Mouse (Mus musculus): ENCODE results near the gene Ttc41.
"Not testable (repeated sequence)": the region's sequence is repeated elsewhere in the genome, so short reads cannot be mapped to it uniquely, and the experiment has no call there.

The Ttc41 gene

DNA sequence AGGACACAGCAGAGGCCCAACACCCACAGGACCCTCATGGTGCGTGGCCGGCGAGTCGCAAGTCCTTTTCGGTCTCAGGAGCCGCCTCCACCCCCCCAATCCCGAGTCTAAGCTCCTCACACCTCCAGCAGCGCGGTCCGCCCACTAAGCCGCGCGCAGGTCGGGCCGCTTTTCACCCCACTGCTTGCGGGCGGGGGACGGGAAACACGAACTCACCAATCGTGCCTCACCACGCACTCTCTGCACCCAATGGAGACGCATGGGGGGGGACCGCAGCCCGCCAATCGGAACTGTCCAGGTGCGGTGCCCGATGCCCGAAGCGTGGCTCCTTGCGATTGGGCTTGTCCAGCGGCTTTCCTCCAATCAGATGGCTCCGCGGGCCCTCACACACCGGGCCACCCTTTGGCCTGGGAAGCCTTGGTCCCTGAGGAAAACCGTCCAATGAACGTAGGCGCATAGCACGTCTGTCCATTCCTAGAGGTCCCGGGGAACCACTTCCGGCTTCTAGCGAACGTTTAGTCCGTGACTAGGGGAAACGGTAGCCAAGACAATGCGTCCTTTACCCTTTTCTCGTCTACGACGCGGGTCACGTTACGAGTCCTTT, at the start of gene Ttc41, which contains the start of gene Hsp90b1:
Ttc41 (plus strand) TSS at position 494 of the 604 bp plus-strand sequence.
Hsp90b1 (minus strand) TSS at position 192 of the 604 bp plus-strand sequence.
- peak; percentile 93 for ATAC-seq (ENCODE audit: insufficient number of reproducible peaks, low FRiP score, low TSS enrichment)

GRCm38 (mm10) chr10:86670550-86670949, 35.1 kb upstream of the Ttc41 start:
- not testable (repeated sequence) for ATAC-seq (ENCODE audit: insufficient number of reproducible peaks, low FRiP score, low TSS enrichment)

- ATAC-seq (ENCODE audit: insufficient number of reproducible peaks, low FRiP score, low TSS enrichment), result not testable (repeated sequence)
These were observed 20.8 kb upstream of the Ttc41 start for GRCm38 (mm10) chr10:86684797-86685178.

GRCm38 (mm10) chr10:86685179-86686016, 20.2 kb upstream of the Ttc41 start:
- ATAC-seq (ENCODE audit: insufficient number of reproducible peaks, low FRiP score, low TSS enrichment), result peak; percentile 96

- not testable (repeated sequence) for ATAC-seq (ENCODE audit: insufficient number of reproducible peaks, low FRiP score, low TSS enrichment)
These were observed 19.6 kb upstream of the Ttc41 start for GRCm38 (mm10) chr10:86686017-86686360.

GRCm38 (mm10) chr10:86700251-86700650, 5.4 kb upstream of the Ttc41 start:
- no peak for ATAC-seq (ENCODE audit: insufficient number of reproducible peaks, low FRiP score, low TSS enrichment)

DNA sequence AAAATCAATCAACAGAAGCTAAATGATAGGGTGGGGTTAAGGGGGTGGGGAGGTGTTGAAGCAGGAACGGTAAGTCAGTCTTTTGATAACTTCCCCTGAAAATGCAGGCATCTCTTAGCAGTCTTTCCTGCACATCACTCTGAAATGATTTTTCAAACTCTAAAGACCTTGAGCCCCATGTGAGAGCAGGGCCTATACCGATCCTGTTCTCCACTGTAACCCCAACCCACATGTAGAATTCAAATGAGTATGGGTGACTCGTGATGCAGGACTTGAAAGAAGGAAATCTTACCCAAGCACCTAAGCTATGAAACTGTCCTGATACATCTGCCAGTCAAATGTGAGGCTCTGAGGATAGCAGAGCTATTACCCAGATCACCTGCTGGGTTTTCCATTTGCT, 4.6 kb upstream of the Ttc41 start:
- no peak for ATAC-seq (ENCODE audit: insufficient number of reproducible peaks, low FRiP score, low TSS enrichment)

DNA sequence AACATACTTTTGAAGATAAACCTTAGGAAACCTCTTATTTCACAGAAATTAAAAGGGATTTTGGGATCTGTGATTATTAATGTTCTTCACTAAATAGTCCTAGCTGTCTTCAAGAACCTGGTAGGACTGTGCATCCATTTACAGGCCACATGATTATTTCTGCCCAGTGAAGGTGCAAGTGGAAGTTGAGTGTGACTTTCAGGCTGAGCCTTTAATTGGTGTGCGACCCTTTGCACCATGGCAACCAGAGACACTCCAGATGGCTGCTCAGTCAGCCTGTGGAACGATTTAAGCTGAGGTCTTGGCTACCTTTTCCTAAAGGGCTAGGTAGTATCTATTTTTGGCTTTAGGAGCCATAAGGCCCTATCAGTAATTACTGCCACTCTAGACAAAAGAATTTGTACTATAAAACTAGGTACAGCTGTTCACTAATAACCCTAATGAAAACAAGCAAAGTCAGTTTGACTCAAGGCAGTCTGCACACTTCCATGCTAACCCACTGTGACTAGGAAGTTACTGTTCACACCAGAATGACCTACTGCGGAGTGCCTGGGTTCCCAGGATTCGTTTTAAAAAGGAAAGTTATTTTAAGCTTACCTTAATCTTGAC, 3.2 kb upstream of the Ttc41 start:
- no peak for ATAC-seq (ENCODE audit: insufficient number of reproducible peaks, low FRiP score, low TSS enrichment)

- no peak for ATAC-seq (ENCODE audit: insufficient number of reproducible peaks, low FRiP score, low TSS enrichment)
These were observed 2.2 kb upstream of the Ttc41 start for GRCm38 (mm10) chr10:86703375-86703774.

GRCm38 (mm10) chr10:86704141-86704540, 1.5 kb upstream of the Ttc41 start:
- no peak for ATAC-seq (ENCODE audit: insufficient number of reproducible peaks, low FRiP score, low TSS enrichment)

DNA sequence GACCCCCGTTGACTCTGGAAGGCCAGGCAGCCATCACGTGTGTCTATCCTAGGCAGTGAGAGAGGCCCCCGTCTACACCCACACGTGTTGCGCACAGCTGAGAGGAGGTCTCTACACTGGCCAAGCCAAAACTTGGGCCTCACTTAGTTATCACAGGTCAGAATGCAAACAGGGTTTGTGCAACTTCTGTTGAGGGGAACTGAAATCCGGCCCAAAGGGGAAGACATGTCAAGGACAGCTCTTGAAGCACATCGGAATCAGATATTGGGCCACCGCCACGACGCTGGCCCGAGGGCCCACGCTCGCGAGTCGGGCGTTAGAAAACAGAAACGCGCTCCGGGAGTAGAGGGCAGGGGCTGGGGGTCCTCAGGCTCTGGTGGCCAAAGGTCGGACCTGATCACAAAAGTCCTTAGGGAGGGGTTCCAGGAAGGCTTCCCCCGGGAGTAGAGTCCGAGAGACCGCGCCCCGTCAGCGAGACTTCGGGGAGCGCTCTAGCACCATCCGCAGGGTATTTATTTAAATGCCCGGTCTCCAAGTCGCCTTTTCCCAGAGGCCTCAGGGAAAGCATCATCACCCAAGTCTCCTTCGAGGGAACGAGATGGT, 921 bp upstream of the Ttc41 start:
- ATAC-seq (ENCODE audit: insufficient number of reproducible peaks, low FRiP score, low TSS enrichment), result no peak

DNA sequence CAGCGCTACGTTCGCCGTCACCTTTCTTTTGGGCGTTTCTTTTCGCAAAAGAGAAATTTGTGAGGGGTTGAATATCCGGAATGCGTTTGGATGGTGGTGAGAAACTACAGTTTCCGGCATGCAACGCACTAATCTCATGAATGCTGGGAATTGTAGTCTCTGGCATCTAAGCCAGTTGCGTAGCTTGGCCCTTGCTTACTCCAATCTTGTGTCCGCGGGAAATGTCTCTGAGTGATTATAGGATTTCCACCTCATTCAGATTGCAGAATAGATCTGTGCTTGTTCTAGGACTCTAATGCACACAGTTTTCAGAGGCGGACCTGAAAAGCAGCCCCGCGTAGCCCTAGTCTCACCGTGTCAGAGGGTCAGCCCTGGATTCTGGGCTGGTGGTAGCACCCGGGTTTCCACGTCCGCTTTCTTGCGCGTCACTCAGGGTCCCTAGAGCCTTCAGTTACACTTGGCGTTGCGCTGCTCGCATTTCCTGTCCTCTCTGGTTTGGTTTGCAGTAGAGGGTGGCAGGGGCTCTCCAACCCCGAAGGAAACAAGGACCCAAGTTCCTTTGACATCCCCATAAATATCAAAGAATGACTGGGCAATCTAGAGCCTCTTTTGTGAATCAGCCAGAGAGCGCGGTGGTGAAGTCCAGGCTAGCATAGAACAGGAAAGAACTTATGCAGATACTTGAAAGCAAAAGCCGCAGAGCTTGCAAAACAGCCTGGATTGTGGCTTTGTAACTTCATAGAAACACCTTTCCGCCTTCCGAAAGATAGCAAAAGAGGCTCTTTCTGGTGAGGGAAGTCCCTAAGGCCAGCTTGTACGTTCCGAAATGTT, 526 bp downstream of the Ttc41 start:
- ATAC-seq (ENCODE audit: insufficient number of reproducible peaks, low FRiP score, low TSS enrichment), result peak; percentile 81

DNA sequence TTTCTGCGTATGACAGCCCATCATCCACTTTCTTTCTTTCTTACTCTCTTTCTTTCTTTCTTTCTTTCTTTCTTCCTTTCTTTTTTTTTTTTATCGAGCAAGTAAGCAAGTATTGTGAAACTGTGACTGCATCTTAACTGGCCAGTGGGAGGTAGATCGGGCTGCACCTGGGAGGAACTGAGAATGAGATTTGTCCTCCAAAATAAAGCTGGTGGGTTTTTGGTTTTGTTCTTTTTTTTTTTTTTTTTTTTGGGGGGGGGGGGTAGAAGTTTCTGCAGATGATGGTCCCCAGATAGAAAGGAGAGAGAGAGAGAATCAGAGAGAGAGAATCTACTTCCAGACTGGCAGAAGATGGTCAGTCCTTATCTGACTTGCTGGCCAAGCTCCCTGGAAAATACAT, 1.5 kb downstream of the Ttc41 start:
- no peak for ATAC-seq (ENCODE audit: insufficient number of reproducible peaks, low FRiP score, low TSS enrichment)

- no peak for ATAC-seq (ENCODE audit: insufficient number of reproducible peaks, low FRiP score, low TSS enrichment)
These were observed 6.5 kb downstream of the Ttc41 start for GRCm38 (mm10) chr10:86712156-86712555.

GRCm38 (mm10) chr10:86727548-86727980, 22.0 kb downstream of the Ttc41 start:
- no peak; the same call in 1 of the 2 replicates for ATAC-seq (ENCODE audit: insufficient number of reproducible peaks, low FRiP score, low TSS enrichment)

DNA sequence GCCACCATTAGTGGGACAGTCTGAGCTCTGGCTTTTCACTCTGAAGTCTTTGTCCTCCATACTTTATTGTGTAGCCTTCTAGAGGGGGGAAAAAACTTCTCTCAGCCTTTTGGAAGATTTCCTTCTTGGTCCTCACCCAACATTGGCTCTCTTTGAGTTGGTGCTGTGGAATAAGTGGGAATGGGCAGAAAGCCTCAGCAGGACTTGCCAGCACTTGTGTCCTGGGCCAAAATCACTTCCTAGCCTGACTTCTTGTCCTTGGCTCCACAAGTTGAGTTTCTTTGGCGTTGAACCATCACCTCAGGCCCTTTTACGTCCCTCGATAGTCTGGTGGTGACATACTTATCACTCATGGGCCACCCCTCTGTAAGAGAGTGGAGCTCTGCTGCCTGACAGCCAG, 22.6 kb downstream of the Ttc41 start:
- no peak for ATAC-seq (ENCODE audit: insufficient number of reproducible peaks, low FRiP score, low TSS enrichment)

DNA sequence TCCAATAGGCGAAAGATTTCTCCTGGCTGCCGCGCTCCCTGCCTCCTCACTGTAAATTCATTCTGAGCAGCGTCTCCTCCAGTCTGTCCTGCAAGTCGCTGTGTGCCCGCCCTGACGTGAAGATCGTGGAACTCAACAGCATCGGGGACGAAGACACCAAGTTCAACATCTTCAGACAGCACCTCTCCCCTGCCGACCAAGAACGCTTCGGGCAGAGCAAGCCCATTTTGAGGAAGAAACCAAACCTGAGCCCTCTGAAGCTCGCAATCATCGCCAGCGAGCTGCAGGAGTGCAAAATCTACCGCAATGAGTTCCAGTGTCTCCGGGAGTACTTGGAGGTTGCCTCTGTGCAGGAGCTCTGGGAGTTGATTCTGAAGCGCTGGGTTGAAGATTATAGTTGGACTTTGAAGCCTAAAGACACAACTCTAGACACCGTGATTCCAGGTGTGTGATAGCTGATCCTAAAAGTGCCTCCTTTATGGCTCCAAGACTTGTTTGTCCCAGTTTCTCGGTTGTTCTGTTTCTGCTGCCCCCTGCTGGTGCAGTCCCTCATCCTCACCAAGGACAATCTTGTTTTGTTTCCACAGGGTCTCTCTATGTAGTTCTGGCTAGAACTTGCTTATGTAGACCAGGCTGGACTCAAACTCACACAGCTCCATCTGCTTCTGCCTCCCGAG, 25.4 kb downstream of the Ttc41 start:
- peak; percentile 73 for ATAC-seq (ENCODE audit: insufficient number of reproducible peaks, low FRiP score, low TSS enrichment)

- ATAC-seq (ENCODE audit: insufficient number of reproducible peaks, low FRiP score, low TSS enrichment), result no peak
These were observed 25.9 kb downstream of the Ttc41 start for GRCm38 (mm10) chr10:86731500-86731863.

GRCm38 (mm10) chr10:86735036-86735435, 29.4 kb downstream of the Ttc41 start:
- no peak for ATAC-seq (ENCODE audit: insufficient number of reproducible peaks, low FRiP score, low TSS enrichment)

DNA sequence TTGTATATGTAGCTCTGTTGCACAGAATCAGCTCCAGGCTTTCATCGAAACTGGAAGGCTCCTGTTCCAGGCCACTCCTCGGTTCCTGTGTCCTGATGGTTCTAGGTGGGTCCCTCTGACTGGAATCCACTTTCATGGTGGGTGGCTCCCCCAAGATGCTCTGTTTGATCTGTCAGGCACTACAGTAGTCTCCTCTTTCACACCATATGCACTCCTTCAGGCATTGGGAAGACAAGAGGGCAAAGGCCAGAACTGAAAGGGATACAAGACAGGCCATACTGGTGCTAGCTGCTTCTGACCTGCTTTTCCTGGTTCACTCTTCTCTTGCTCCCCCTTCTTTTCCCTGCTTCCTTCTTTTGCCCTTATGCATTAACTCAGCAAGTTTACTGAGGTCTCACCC, 37.3 kb downstream of the Ttc41 start:
- ATAC-seq (ENCODE audit: insufficient number of reproducible peaks, low FRiP score, low TSS enrichment), result no peak
